Mouse (Mus musculus) heart, adult 2 months (tissue): ENCODE data around the gene Cnot1.

Source experiments
- CTCF ChIP-seq: fragments of 200-600 bp; IDR thresholded peaks from 2 replicates; pipeline ENCODE4 v1.8.1; 2022; ENCODE audit warnings: antibody characterized with exemption, mild to moderate bottlenecking, moderate library complexity
- EP300 ChIP-seq: fragments of 200-500 bp; IDR thresholded peaks from 2 replicates; pipeline ENCODE4 v1.6.1; 2011; ENCODE audit warnings: low read depth, low read length, control low read depth; ENCODE audit not compliant: insufficient read depth
- POLR2A ChIP-seq: fragments of 200-500 bp; IDR thresholded peaks from 2 replicates; pipeline ENCODE4 v1.6.1; 2011; ENCODE audit warnings: mild to moderate bottlenecking, low read depth, low read length, control low read depth; ENCODE audit not compliant: insufficient read depth

GRCm38 (mm10) chr8:95760323-95760722, 46.9 kb downstream of the Cnot1 start:
- TF ChIP-seq POLR2A (no peak), CTCF (no peak), EP300 (no peak)
